Mouse (Mus musculus): ENCODE measurements around the gene Galnt2. TPM values are rescaled to one million over a fixed set of nuclear protein-coding genes. Genes with fewer than 3 reads are reported as not detected.

Gene Galnt2
- polyA plus RNA-seq, 1 experiment: 59.4 TPM

GRCm38 (mm10) chr8:124239350-124239749 is 8.2 kb downstream of the Galnt2 start:
- H3K4me2 ChIP-seq (ENCODE audit: low read depth): no peak overlapping the region
- TF ChIP-seq E2F4 (IDR thresholded peaks at IDR 0.05; ENCODE audit: insufficient read depth) (no peak), TCF3 (IDR thresholded peaks at IDR 0.05; ENCODE audit: insufficient read length, low read depth) (no peak), MYOG (IDR thresholded peaks at IDR 0.05; ENCODE audit: control insufficient read depth in 1 of 3, insufficient read depth in 1 of 3, insufficient read length in 2 of 3, low read depth in 2 of 3) (no peak), SRF (IDR thresholded peaks at IDR 0.05; ENCODE audit: control insufficient read depth, insufficient read length, low read depth) (no peak), POLR2AphosphoS2 (IDR thresholded peaks at IDR 0.05; ENCODE audit: insufficient read length, low read depth) (no peak), MYOD1 (IDR thresholded peaks at IDR 0.05; ENCODE audit: control insufficient read depth in 1 of 3, insufficient read length in 2 of 3, low read depth in 2 of 3) (no peak), CEBPB (IDR thresholded peaks at IDR 0.05; ENCODE audit: insufficient read depth, poor library complexity, severe bottlenecking) (no peak), MAX (IDR thresholded peaks at IDR 0.05; ENCODE audit: low read depth) (no peak), REST (IDR thresholded peaks at IDR 0.05; ENCODE audit: insufficient read depth, insufficient read length) (no peak), TCF12 (IDR thresholded peaks at IDR 0.05; ENCODE audit: insufficient read depth, poor library complexity, severe bottlenecking) (no peak), USF1 (IDR thresholded peaks at IDR 0.05; ENCODE audit: low read depth) (no peak), POLR2A (IDR thresholded peaks at IDR 0.05; ENCODE audit: insufficient read length, low read depth) (no peak)
- H3K36me3 ChIP-seq (ENCODE audit: control insufficient read depth, insufficient read depth): no peaks in the 10 kb centered on the region
- H3K4me3 ChIP-seq: no peak overlapping the region
- no peak overlapping the region for H3ac ChIP-seq (ENCODE audit: control insufficient read depth, insufficient read length)
- peaks cover 51% of the 10 kb centered on the region for H3K79me2 ChIP-seq (ENCODE audit: control insufficient read depth, insufficient read depth)
- no peaks in the 10 kb centered on the region for H3K27me3 ChIP-seq (ENCODE audit: control insufficient read depth, insufficient read depth, insufficient read length)

GRCm38 (mm10) chr8:124240932-124241331 is 9.7 kb downstream of the Galnt2 start:
- H3ac ChIP-seq (ENCODE audit: control insufficient read depth, insufficient read length): no peak overlapping the region
- no peak overlapping the region for H3K4me2 ChIP-seq (ENCODE audit: low read depth)
- H3K27me3 ChIP-seq (ENCODE audit: control insufficient read depth, insufficient read depth, insufficient read length): no peaks in the 10 kb centered on the region
- peaks cover 47% of the 10 kb centered on the region for H3K79me2 ChIP-seq (ENCODE audit: control insufficient read depth, insufficient read depth)
- TF ChIP-seq TCF12 (IDR thresholded peaks at IDR 0.05; ENCODE audit: insufficient read depth, poor library complexity, severe bottlenecking) (no peak), CEBPB (IDR thresholded peaks at IDR 0.05; ENCODE audit: insufficient read depth, poor library complexity, severe bottlenecking) (no peak), SRF (IDR thresholded peaks at IDR 0.05; ENCODE audit: control insufficient read depth, insufficient read length, low read depth) (no peak), POLR2A (IDR thresholded peaks at IDR 0.05; ENCODE audit: insufficient read length, low read depth) (no peak), MYOG (IDR thresholded peaks at IDR 0.05; ENCODE audit: control insufficient read depth in 1 of 3, insufficient read depth in 1 of 3, insufficient read length in 2 of 3, low read depth in 2 of 3) (no peak), REST (IDR thresholded peaks at IDR 0.05; ENCODE audit: insufficient read depth, insufficient read length) (no peak), POLR2AphosphoS2 (IDR thresholded peaks at IDR 0.05; ENCODE audit: insufficient read length, low read depth) (no peak), E2F4 (IDR thresholded peaks at IDR 0.05; ENCODE audit: insufficient read depth) (no peak)
- H3K36me3 ChIP-seq (ENCODE audit: control insufficient read depth, insufficient read depth): no peaks in the 10 kb centered on the region
- no peak overlapping the region for H3K4me3 ChIP-seq

- H3ac ChIP-seq (ENCODE audit: control insufficient read depth, insufficient read length): no peak overlapping the region
- H3K36me3 ChIP-seq (ENCODE audit: control insufficient read depth, insufficient read depth): no peaks in the 10 kb centered on the region
- TF ChIP-seq MYOD1 (IDR thresholded peaks at IDR 0.05; ENCODE audit: control insufficient read depth in 1 of 3, insufficient read length in 2 of 3, low read depth in 2 of 3): no peak
- TF ChIP-seq TCF3 (IDR thresholded peaks at IDR 0.05; ENCODE audit: insufficient read length, low read depth): no peak
- TF ChIP-seq MYOG (IDR thresholded peaks at IDR 0.05; ENCODE audit: control insufficient read depth in 1 of 3, insufficient read depth in 1 of 3, insufficient read length in 2 of 3, low read depth in 2 of 3): no peak
- peaks cover 56% of the 10 kb centered on the region for H3K79me2 ChIP-seq (ENCODE audit: control insufficient read depth, insufficient read depth)
- no peaks in the 10 kb centered on the region for H3K27me3 ChIP-seq (ENCODE audit: control insufficient read depth, insufficient read depth, insufficient read length)
- no peak overlapping the region for H3K4me3 ChIP-seq
- no peak overlapping the region for H3K4me2 ChIP-seq (ENCODE audit: low read depth)
These were observed 11.0 kb downstream of the Galnt2 start for GRCm38 (mm10) chr8:124242208-124242607.

- Histone ChIP-seq H3K79me2 (ENCODE audit: control insufficient read depth, insufficient read depth) (peaks cover 51% of the 10 kb centered on the region), H3K27me3 (ENCODE audit: control insufficient read depth, insufficient read depth, insufficient read length) (no peaks in the 10 kb centered on the region), H3K4me2 (ENCODE audit: low read depth) (no peak overlapping the region), H3K36me3 (ENCODE audit: control insufficient read depth, insufficient read depth) (no peaks in the 10 kb centered on the region), H3K4me3 (no peak overlapping the region), H3ac (ENCODE audit: control insufficient read depth, insufficient read length) (no peak overlapping the region)
- TF ChIP-seq SRF (IDR thresholded peaks at IDR 0.05; ENCODE audit: control insufficient read depth, insufficient read length, low read depth) (no peak), POLR2AphosphoS2 (IDR thresholded peaks at IDR 0.05; ENCODE audit: insufficient read length, low read depth) (no peak), MYOG (IDR thresholded peaks at IDR 0.05; ENCODE audit: control insufficient read depth in 1 of 3, insufficient read depth in 1 of 3, insufficient read length in 2 of 3, low read depth in 2 of 3) (no peak), USF1 (IDR thresholded peaks at IDR 0.05; ENCODE audit: low read depth) (no peak), MYOD1 (IDR thresholded peaks at IDR 0.05; ENCODE audit: control insufficient read depth in 1 of 3, insufficient read length in 2 of 3, low read depth in 2 of 3) (no peak), CEBPB (IDR thresholded peaks at IDR 0.05; ENCODE audit: insufficient read depth, poor library complexity, severe bottlenecking) (no peak), POLR2A (IDR thresholded peaks at IDR 0.05; ENCODE audit: insufficient read length, low read depth) (no peak), TCF3 (IDR thresholded peaks at IDR 0.05; ENCODE audit: insufficient read length, low read depth) (no peak), TCF12 (IDR thresholded peaks at IDR 0.05; ENCODE audit: insufficient read depth, poor library complexity, severe bottlenecking) (no peak), E2F4 (IDR thresholded peaks at IDR 0.05; ENCODE audit: insufficient read depth) (no peak), REST (IDR thresholded peaks at IDR 0.05; ENCODE audit: insufficient read depth, insufficient read length) (no peak)
These were observed 11.7 kb downstream of the Galnt2 start for GRCm38 (mm10) chr8:124242913-124243312.

- H3K36me3 ChIP-seq (ENCODE audit: control insufficient read depth, insufficient read depth): no peaks in the 10 kb centered on the region
- no peak overlapping the region for H3ac ChIP-seq (ENCODE audit: control insufficient read depth, insufficient read length)
- H3K4me3 ChIP-seq: no peak overlapping the region
- no peak overlapping the region for H3K4me2 ChIP-seq (ENCODE audit: low read depth)
- peaks cover 52% of the 10 kb centered on the region for H3K79me2 ChIP-seq (ENCODE audit: control insufficient read depth, insufficient read depth)
- H3K27me3 ChIP-seq (ENCODE audit: control insufficient read depth, insufficient read depth, insufficient read length): no peaks in the 10 kb centered on the region
- TF ChIP-seq TCF12 (IDR thresholded peaks at IDR 0.05; ENCODE audit: insufficient read depth, poor library complexity, severe bottlenecking) (no peak), MAX (IDR thresholded peaks at IDR 0.05; ENCODE audit: low read depth) (no peak), USF1 (IDR thresholded peaks at IDR 0.05; ENCODE audit: low read depth) (no peak), TCF3 (IDR thresholded peaks at IDR 0.05; ENCODE audit: insufficient read length, low read depth) (no peak), MYOD1 (IDR thresholded peaks at IDR 0.05; ENCODE audit: control insufficient read depth in 1 of 3, insufficient read length in 2 of 3, low read depth in 2 of 3) (no peak), SRF (IDR thresholded peaks at IDR 0.05; ENCODE audit: control insufficient read depth, insufficient read length, low read depth) (no peak), REST (IDR thresholded peaks at IDR 0.05; ENCODE audit: insufficient read depth, insufficient read length) (no peak), CEBPB (IDR thresholded peaks at IDR 0.05; ENCODE audit: insufficient read depth, poor library complexity, severe bottlenecking) (no peak), MYOG (IDR thresholded peaks at IDR 0.05; ENCODE audit: control insufficient read depth in 1 of 3, insufficient read depth in 1 of 3, insufficient read length in 2 of 3, low read depth in 2 of 3) (no peak), POLR2A (IDR thresholded peaks at IDR 0.05; ENCODE audit: insufficient read length, low read depth) (no peak), E2F4 (IDR thresholded peaks at IDR 0.05; ENCODE audit: insufficient read depth) (no peak), POLR2AphosphoS2 (IDR thresholded peaks at IDR 0.05; ENCODE audit: insufficient read length, low read depth) (no peak)
These were observed 16.4 kb downstream of the Galnt2 start for GRCm38 (mm10) chr8:124247581-124247980.

All from myocyte (in vitro differentiated cells).